Mouse (Mus musculus) cortical plate, adult 2 months (tissue): ENCODE data around the gene Adamts9.

Experiments used
- CTCF ChIP-seq: fragments of 200-500 bp; IDR thresholded peaks from 2 replicates; pipeline ENCODE4 v1.5.1; 2011; ENCODE audit warnings: mild to moderate bottlenecking, control low read depth, low read length; ENCODE audit not compliant: insufficient read depth; ENCODE audit errors: extremely low read depth
- POLR2A ChIP-seq: fragments of 200-500 bp; IDR thresholded peaks from 2 replicates; pipeline ENCODE4 v1.6.1; 2011; ENCODE audit warnings: mild to moderate bottlenecking, low read length, control low read depth; ENCODE audit not compliant: insufficient read depth; ENCODE audit errors: extremely low read depth

GRCm38 (mm10) chr6:92981451-92982186 lies 38.3 kb upstream of the Adamts9 start:
- TF ChIP-seq CTCF (no peak), POLR2A (no peak)
